Mouse (Mus musculus) lung, embryonic 16.5 days (tissue): ENCODE results near the gene Agrp. TPM values are rescaled to one million over a fixed set of nuclear protein-coding genes. Genes with fewer than 3 reads are reported as not detected.
A peak's percentile ranks its signal among the peaks of the same experiment; 100 is the strongest.
"Not testable (repeated sequence)": the region's sequence is repeated elsewhere in the genome, so short reads cannot be mapped to it uniquely, and the experiment has no call there.

Source experiments
- ATAC-seq: fragments of 200-750 bp; cut with Nextera tagmentation; 2 replicates; pipeline ENCODE4 v1.8.0; 2017; ENCODE audit warnings: low read depth, mild to moderate bottlenecking, moderate library complexity
- H3K27ac ChIP-seq: fragments of 300-500 bp; sonication (generic); 2 replicates; pipeline ENCODE4 v1.5.1; 2014; ENCODE audit warnings: mild to moderate bottlenecking, control low read depth, low read length
- H3K27me3 ChIP-seq: fragments of 300-500 bp; sonication (generic); 2 replicates; pipeline ENCODE4 v1.6.1; 2014; ENCODE audit warnings: low read depth, low read length, mixed read lengths; ENCODE audit not compliant: control insufficient read depth, insufficient read depth
- H3K36me3 ChIP-seq: fragments of 300-500 bp; sonication (generic); 2 replicates; pipeline ENCODE4 v1.6.1; 2014; ENCODE audit warnings: low read length; ENCODE audit not compliant: control insufficient read depth, insufficient read depth
- H3K4me1 ChIP-seq: fragments of 300-500 bp; sonication (generic); replicated peaks from 2 replicates; pipeline ENCODE4 v1.6.1; 2014; ENCODE audit warnings: low read length, mixed read lengths; ENCODE audit not compliant: control insufficient read depth, insufficient read depth
- H3K4me2 ChIP-seq: fragments of 300-500 bp; sonication (generic); 2 replicates; pipeline ENCODE4 v1.6.1; 2014; ENCODE audit warnings: low read depth, low read length, control low read depth
- H3K4me3 ChIP-seq: fragments of 300-500 bp; sonication (generic); 2 replicates; pipeline ENCODE4 v1.5.1; 2014; ENCODE audit warnings: mild to moderate bottlenecking, low read length, control low read depth
- H3K9ac ChIP-seq: fragments of 300-500 bp; sonication (generic); 2 replicates; pipeline ENCODE4 v1.6.1; 2014; ENCODE audit warnings: low read length, control low read depth
- H3K9me3 ChIP-seq: fragments of 300-500 bp; sonication (generic); 2 replicates; pipeline ENCODE4 v1.6.1; 2016; ENCODE audit warnings: low read length; ENCODE audit not compliant: control insufficient read depth
- WGBS: fragments of 180-500 bp; shearing (Covaris S2); extraction: QIAGEN DNeasy Blood & Tissue Kit; methylation state at CpG from one replicate; pipeline ENCODE4 v1.1.7; 2014; 5-methylcytosine and 5-hydroxymethylcytosine counted together
- polyA plus RNA-seq: library from polyadenylated mRNA; unstranded; fragments of >200 nt; fragmentation: Nextera tagmentation; extraction: Ambion mirVana; gene quantifications from 2 replicates; pipeline ENCODE4 v1.2.1, GENCODE M21; 2015

Gene Agrp
- polyA plus RNA-seq, 1 experiment from 2014 or later: 0.60 TPM

DNA sequence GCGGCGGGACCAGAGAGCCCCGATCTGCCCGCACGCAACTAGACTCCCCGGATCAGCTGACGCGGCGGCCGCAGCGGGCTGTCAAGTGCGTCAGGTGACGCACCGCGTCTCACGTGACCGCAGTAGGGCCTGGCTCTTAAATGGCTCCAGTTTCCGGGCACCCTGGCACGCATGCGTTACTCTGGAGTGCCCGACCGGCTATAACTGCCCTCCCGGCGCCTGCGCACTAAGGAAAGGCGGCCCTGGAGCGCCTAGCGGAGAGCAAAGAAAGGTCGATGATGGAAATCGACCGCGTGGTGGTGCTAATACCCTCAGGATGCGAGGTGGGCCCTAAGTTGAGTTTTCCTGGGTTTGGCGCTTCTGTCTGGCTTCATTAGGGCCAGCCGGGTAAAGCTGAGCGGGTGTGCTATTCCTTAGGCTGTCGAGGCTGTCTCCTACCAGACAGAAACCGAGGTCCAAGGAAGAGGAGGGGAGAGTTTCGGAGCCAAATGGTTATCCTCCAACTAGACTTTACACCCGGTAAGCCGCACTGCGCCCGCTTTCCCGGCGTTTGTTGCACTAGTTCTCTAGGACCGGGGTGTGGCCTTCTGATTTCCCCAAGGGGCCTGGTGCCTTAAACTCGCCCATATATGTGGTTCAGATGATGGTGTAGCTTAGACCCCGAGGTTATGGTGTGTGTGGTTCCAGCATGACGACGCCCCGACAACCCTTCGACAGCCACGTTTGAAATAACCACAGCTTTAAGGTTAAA lies 71.1 kb downstream of the Agrp start, which contains the start of gene Atp6v0d1:
Gene Atp6v0d1, minus strand, starts transcription at position 96 of the 751 bp plus-strand sequence.
- WGBS: 1% methylated on average over 53 of the region's 53 CpGs

DNA sequence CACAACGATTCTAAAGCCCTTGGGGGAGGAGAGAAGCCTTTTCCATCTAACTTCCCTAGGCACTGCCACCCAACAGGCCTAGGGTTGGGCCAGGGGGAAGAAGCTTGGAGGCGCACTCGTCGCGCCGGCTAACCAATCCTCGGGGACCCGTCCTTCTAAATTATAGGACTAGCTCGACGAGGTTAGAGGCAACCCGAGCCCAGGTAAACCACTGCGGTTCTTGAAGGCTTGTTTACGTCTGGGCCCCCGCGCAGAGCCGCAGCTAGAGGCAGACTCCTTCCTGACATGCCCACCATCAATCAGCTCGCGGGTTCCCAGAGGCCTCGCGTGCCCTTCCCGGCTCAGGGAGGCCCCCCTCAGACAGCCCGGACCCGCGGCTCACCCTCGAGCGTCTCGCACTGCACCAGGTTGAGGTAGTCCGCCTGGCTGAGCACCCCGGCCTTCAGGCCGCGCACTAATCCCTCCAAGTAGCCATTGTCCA lies 71.8 kb downstream of the Agrp start:
- Histone ChIP-seq H3K4me1 (peaks cover 20% of the 10 kb centered on the region), H3K9ac (peak overlapping the region; percentile 94), H3K4me3 (peak overlapping the region; percentile 98), H3K4me2 (peak overlapping the region; percentile 65), H3K27ac (peak overlapping the region; percentile 75), H3K27me3 (no peaks in the 10 kb centered on the region), H3K36me3 (no peaks in the 10 kb centered on the region), H3K9me3 (no peaks in the 10 kb centered on the region)
- under 1% methylated on average over 31 of the region's 31 CpGs for WGBS
- peak; percentile 69 for ATAC-seq

More for the DNA sequence above, 71.1 kb downstream of the Agrp start, which contains the start of gene Atp6v0d1:
- Histone ChIP-seq H3K36me3 (no peaks in the 10 kb centered on the region), H3K9me3 (no peaks in the 10 kb centered on the region), H3K27ac (peak within 1 kb of the TSS; percentile 75), H3K4me1 (peaks cover 20% of the 10 kb centered on the region), H3K9ac (peak within 1 kb of the TSS; percentile 94), H3K4me3 (peak within 1 kb of the TSS; percentile 98), H3K4me2 (peak within 1 kb of the TSS; percentile 65), H3K27me3 (no peaks in the 10 kb centered on the region)
- ATAC-seq: peak; percentile 98

DNA sequence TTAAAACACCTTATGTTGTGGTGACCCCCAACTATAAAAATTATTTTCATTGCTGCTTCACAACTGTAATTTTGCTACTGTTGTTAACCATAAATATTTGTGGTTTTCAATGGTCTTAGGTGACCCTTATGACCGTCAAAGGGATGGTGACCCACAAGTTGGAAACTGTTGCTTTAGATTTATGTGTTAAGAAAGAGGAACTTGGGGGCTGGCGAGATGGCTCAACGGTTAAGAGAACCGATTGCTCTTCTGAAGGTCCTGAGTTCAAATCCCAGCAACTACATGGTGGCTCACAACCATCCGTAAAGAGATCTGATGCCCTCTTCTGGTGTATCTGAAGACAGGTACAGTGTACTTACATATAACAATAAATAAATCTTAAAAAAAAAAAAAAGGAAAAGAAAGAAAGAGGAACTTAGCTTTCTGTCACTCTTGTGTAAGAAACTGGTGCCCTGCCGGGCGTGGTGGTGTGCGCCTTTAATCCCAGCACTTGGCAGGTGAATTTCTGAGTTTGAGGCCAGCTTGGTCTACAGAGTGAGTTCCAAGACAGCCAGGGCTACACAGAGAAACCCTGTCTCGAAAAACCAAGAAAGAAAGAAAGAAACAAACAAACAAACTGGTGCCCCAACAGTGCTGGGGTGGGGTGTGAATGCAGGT lies 72.5 kb downstream of the Agrp start:
- H3K27ac ChIP-seq, H3K36me3 ChIP-seq, H3K27me3 ChIP-seq, ATAC-seq, H3K9me3 ChIP-seq: not testable (repeated sequence)
- Histone ChIP-seq H3K4me2 (peak overlapping the region; percentile 65), H3K4me3 (peak overlapping the region; percentile 98), H3K4me1 (peaks cover 20% of the 10 kb centered on the region), H3K9ac (peak overlapping the region; percentile 94)
- 76% methylated on average over 9 of the region's 9 CpGs for WGBS

DNA sequence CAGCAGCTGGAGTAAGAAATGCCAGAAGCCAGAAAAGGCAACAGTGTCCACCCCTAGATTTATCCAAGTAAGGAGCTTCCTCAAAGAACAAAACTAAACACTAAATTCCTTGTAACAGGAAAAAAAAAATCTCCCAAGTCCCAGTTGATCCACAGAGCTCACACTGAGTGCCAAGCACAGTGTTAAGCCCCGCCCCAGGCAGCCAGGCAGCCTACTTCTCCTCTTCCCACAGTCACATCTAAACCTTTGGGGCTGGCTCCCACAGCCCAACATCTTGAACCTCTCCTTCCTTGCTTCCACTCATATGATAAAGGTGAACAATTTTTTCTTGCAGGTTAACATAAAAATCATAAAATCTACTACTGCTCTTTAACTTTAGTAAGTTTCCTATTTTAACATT lies 73.3 kb downstream of the Agrp start:
- no peak overlapping the region for H3K9ac ChIP-seq
- peaks cover 20% of the 10 kb centered on the region for H3K4me1 ChIP-seq
- no peak overlapping the region for H3K4me2 ChIP-seq
- ATAC-seq: no peak
- no peak overlapping the region; the same call in 1 of the 2 replicates for H3K27ac ChIP-seq
- H3K9me3 ChIP-seq: no peaks in the 10 kb centered on the region
- no peak overlapping the region for H3K4me3 ChIP-seq
- H3K27me3 ChIP-seq: no peaks in the 10 kb centered on the region
- no peaks in the 10 kb centered on the region for H3K36me3 ChIP-seq
- 83% methylated on average over 1 of the region's 1 CpGs for WGBS

DNA sequence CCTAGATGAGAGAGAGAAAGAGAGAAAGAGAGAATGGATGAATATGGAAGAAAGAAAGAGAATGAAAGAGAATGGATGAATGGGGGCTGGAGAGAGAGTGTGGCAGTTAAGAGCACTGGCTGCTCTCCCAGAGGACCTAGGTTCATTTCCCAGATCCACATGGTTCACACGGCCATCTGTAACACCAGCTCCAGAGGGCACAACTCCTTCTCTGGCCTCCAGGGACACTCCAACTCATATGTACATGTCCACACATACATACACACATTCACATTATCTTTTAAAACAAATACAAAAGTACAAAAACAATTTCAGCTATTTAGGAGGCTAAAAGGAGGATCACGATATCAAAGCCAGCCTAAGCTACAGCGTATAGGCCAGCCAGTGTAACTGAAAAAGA lies 74.3 kb downstream of the Agrp start:
- 82% methylated on average over 3 of the region's 3 CpGs for WGBS
- no peaks in the 10 kb centered on the region for H3K27me3 ChIP-seq
- no peak overlapping the region for H3K27ac ChIP-seq
- no peak for ATAC-seq
- H3K9ac ChIP-seq: no peak overlapping the region
- H3K4me2 ChIP-seq: no peak overlapping the region
- H3K4me3 ChIP-seq: no peak overlapping the region
- H3K36me3 ChIP-seq: no peaks in the 10 kb centered on the region
- H3K9me3 ChIP-seq: no peaks in the 10 kb centered on the region
- H3K4me1 ChIP-seq: peaks cover 20% of the 10 kb centered on the region

DNA sequence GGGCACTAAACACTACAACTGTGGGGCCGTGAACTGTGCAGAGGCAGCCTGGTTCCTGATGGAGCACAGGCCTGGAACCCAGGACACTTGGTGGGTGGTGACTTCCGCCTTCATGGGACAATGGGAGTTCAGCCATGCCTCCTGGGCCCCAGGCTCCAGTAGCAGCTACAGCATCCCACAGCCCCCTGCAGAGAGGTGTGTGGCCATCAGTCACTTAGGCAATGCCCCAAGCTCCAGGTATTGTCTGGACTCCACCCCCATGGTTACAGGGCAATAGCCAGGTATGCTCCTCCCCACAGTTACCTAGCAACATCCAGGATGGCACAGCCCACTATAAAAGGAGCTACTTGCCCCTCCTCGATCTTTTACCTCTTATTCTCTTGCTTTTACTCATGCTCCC lies 82.0 kb downstream of the Agrp start:
- Histone ChIP-seq H3K9ac (no peak overlapping the region), H3K27ac (no peak overlapping the region), H3K36me3 (no peaks in the 10 kb centered on the region), H3K4me3 (no peak overlapping the region), H3K4me2 (no peak overlapping the region), H3K9me3 (no peaks in the 10 kb centered on the region), H3K4me1 (no peaks in the 10 kb centered on the region), H3K27me3 (no peaks in the 10 kb centered on the region)
- WGBS: 69% methylated on average over 3 of the region's 3 CpGs
- ATAC-seq: no peak

DNA sequence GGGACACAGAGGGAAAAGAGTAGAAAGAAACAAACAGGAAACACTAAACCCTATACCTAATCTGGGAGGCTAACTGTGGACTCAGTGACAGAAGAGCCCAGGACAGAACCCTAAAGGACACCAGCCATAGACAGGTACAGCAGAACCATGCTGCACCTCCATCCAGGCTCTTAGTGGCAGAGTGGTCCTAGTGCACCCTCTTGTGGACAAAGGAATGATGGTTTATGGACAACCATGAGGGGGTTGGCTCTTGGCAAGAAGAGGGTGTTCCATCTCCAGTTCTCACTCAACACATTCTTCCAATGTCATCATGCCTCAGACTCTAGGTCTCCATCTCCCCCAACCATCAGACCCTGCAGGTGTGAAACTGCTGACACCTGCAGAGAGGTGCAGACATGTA lies 83.1 kb downstream of the Agrp start:
- no peak overlapping the region for H3K9ac ChIP-seq
- H3K4me3 ChIP-seq: no peak overlapping the region
- H3K4me2 ChIP-seq: no peak overlapping the region
- no peaks in the 10 kb centered on the region for H3K27me3 ChIP-seq
- H3K36me3 ChIP-seq: no peaks in the 10 kb centered on the region
- no peaks in the 10 kb centered on the region for H3K9me3 ChIP-seq
- ATAC-seq: peak; percentile 81
- no peak overlapping the region for H3K27ac ChIP-seq
- no peaks in the 10 kb centered on the region for H3K4me1 ChIP-seq

DNA sequence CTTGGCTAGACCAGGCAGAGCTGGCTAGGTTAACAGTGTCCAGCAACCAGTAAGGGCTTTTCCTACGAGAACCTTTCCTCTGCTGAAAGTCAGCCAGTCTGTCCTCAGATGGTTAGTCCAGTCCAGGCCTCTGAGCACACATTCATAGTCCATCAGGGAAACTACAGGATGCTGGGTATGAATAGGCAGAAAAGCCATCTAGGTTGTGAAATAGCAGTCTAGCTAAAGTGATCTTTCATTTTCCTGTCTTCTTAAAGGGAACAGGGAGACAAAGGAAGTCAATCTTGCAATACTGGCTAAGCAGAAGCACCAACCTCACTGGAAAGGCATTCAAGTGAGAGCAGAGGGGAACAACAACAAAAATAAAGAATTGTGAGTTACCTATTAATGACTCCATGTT lies 84.4 kb downstream of the Agrp start:
- Histone ChIP-seq H3K4me2 (no peak overlapping the region), H3K36me3 (no peaks in the 10 kb centered on the region), H3K9me3 (no peaks in the 10 kb centered on the region), H3K9ac (no peak overlapping the region), H3K27me3 (no peaks in the 10 kb centered on the region), H3K4me1 (no peaks in the 10 kb centered on the region), H3K4me3 (no peak overlapping the region), H3K27ac (no peak overlapping the region)
- ATAC-seq: no peak
- WGBS: 67% methylated on average over 1 of the region's 1 CpGs

DNA sequence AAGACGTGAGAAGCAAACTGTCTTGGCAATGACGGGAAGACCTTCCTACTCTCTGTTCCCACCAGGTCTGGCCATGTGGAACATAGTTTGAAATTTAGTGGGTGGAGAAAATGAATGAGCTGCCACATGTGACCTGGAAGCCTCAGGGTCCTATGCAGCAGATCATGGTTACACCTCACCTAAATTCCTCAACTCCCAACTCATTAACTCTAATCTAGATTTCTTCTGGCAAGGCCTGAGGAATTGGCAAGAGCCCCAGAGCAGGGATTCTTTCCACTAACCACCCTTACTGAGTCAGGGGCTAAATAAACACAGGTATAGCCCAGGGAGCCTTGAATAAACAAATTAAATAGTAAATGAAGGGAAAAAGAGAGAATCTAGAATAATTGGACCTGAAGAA lies 85.2 kb downstream of the Agrp start:
- no peaks in the 10 kb centered on the region for H3K36me3 ChIP-seq
- WGBS: 86% methylated on average over 2 of the region's 2 CpGs

More for the DNA sequence above, 85.2 kb downstream of the Agrp start:
- no peaks in the 10 kb centered on the region for H3K4me1 ChIP-seq
- no peak for ATAC-seq
- no peak overlapping the region for H3K27ac ChIP-seq
- no peak overlapping the region for H3K9ac ChIP-seq
- H3K4me3 ChIP-seq: no peak overlapping the region
- no peak overlapping the region for H3K4me2 ChIP-seq
- no peaks in the 10 kb centered on the region for H3K9me3 ChIP-seq
- no peaks in the 10 kb centered on the region for H3K27me3 ChIP-seq
